ENCODE assay signal across 25 mouse cellular contexts in genomic region chr10:54749239-54749638, GRCm38 (mm10).
DNase-seq lines count a peak whose midpoint lies in the region; ATAC-seq and TF ChIP-seq lines count a peak whose summit lies in the region.
"Had no signal": no experiment of that assay in that cellular context is flagged by ENCODE, and none has a peak within 500 bp of the region (broad histone marks: within the 10 kb centered on the region; RNA-seq: fewer than 3 reads in every experiment).

No protein-coding gene starts in this region.

- TF ChIP-seq CTCF in hindbrain, postnatal 0 days (IDR thresholded peaks at IDR 0.05; ENCODE audit: low read depth) = no peak
- TF ChIP-seq CTCF in brain, embryonic 14.5 days (IDR thresholded peaks at IDR 0.05; ENCODE audit: borderline replicate concordance, extremely low read depth, insufficient read depth, insufficient read length) = no peak

- no peak overlapping the region for H3K4me3 ChIP-seq in hindbrain, postnatal 0 days (ENCODE audit: low read length)
- H3K4me3 ChIP-seq in hindbrain, embryonic 12.5 days = no peak overlapping the region
- no peak overlapping the region for H3K4me3 ChIP-seq in kidney, embryonic 15.5 days (replicated peaks)
- H3K4me3 ChIP-seq: embryonic facial prominence, embryonic 13.5 days; heart, embryonic 13.5 days; hindbrain, embryonic 15.5 days; liver, embryonic 13.5 days; neural tube, embryonic 15.5 days had no signal

- peak; percentile 3 for DNase-seq in cerebellum, postnatal 25 days
- peak; percentile 8 for DNase-seq in hindbrain, postnatal 0 days (ENCODE audit: low spot score)
- peak; percentile 45 for DNase-seq in brain, embryonic 14.5 days (ENCODE audit: low read depth)
- DNase-seq in layer of hippocampus, adult 9-11 months = peak; percentile 36
- DNase-seq: adrenal gland, postnatal 10 days; gastrocnemius, postnatal 10 days; heart, postnatal 10 days; kidney, adult 18-20 months; left cerebral cortex, postnatal 4 days; liver, embryonic 13.5 days; lung, adult 2 months; lung, postnatal 10 days; midbrain, embryonic 14.5 days; retina, postnatal 1 day; right cerebral cortex, postnatal 14 days; thymus, postnatal 4 days had no signal

- no peak overlapping the region for H3K4me2 ChIP-seq in hindbrain, postnatal 0 days (ENCODE audit: low read depth, low read length)
- no peak overlapping the region for H3K4me2 ChIP-seq in hindbrain, embryonic 12.5 days (replicated peaks)
- H3K4me2 ChIP-seq in kidney, embryonic 15.5 days = no peak overlapping the region
- H3K4me2 ChIP-seq: embryonic facial prominence, embryonic 13.5 days; heart, embryonic 13.5 days; hindbrain, embryonic 15.5 days; liver, embryonic 13.5 days; neural tube, embryonic 15.5 days had no signal

- no peak overlapping the region for H3K9ac ChIP-seq in hindbrain, postnatal 0 days (replicated peaks; ENCODE audit: low read length)
- no peak overlapping the region for H3K9ac ChIP-seq in hindbrain, embryonic 12.5 days
- no peak overlapping the region for H3K9ac ChIP-seq in kidney, embryonic 15.5 days
- H3K9ac ChIP-seq: embryonic facial prominence, embryonic 13.5 days; heart, embryonic 13.5 days; hindbrain, embryonic 15.5 days; liver, embryonic 13.5 days; neural tube, embryonic 15.5 days had no signal

- no peak for ATAC-seq in cerebellum, adult (ENCODE audit: insufficient number of reproducible peaks, low FRiP score, low TSS enrichment)
- ATAC-seq in hindbrain, postnatal 0 days = no peak
- ATAC-seq in hindbrain, embryonic 12.5 days (ENCODE audit: low FRiP score) = no peak
- ATAC-seq in kidney, embryonic 15.5 days (replicated peaks; ENCODE audit: low FRiP score) = no peak
- ATAC-seq: Patski had no signal

- H3K36me3 ChIP-seq in hindbrain, postnatal 0 days (ENCODE audit: insufficient read depth, low read length) = no peaks in the 10 kb centered on the region
- no peaks in the 10 kb centered on the region for H3K36me3 ChIP-seq in hindbrain, embryonic 12.5 days
- H3K36me3 ChIP-seq in kidney, embryonic 15.5 days = no peaks in the 10 kb centered on the region
- H3K36me3 ChIP-seq: embryonic facial prominence, embryonic 13.5 days; heart, embryonic 13.5 days; hindbrain, embryonic 15.5 days; liver, embryonic 13.5 days; neural tube, embryonic 15.5 days had no signal

- TF ChIP-seq POLR2A in brain, embryonic 14.5 days (IDR thresholded peaks at IDR 0.05; ENCODE audit: borderline replicate concordance, extremely low read depth, insufficient read depth, insufficient read length, poor library complexity, severe bottlenecking) = no peak

- no peaks in the 10 kb centered on the region for H3K27me3 ChIP-seq in hindbrain, postnatal 0 days (ENCODE audit: insufficient read depth, low read length)
- no peaks in the 10 kb centered on the region for H3K27me3 ChIP-seq in hindbrain, embryonic 12.5 days
- no peaks in the 10 kb centered on the region for H3K27me3 ChIP-seq in kidney, embryonic 15.5 days
- H3K27me3 ChIP-seq: embryonic facial prominence, embryonic 13.5 days; heart, embryonic 13.5 days; hindbrain, embryonic 15.5 days; liver, embryonic 13.5 days; neural tube, embryonic 15.5 days; Patski had no signal

- H3K9me3 ChIP-seq in hindbrain, postnatal 0 days (ENCODE audit: low read length) = no peaks in the 10 kb centered on the region
- H3K9me3 ChIP-seq in hindbrain, embryonic 12.5 days (replicated peaks) = no peaks in the 10 kb centered on the region
- no peaks in the 10 kb centered on the region for H3K9me3 ChIP-seq in kidney, embryonic 15.5 days (replicated peaks)
- H3K9me3 ChIP-seq: embryonic facial prominence, embryonic 13.5 days; heart, embryonic 13.5 days; hindbrain, embryonic 15.5 days; liver, embryonic 13.5 days; neural tube, embryonic 15.5 days had no signal

- H3K27ac ChIP-seq in hindbrain, postnatal 0 days = no peak overlapping the region
- H3K27ac ChIP-seq in hindbrain, embryonic 12.5 days = no peak overlapping the region
- no peak overlapping the region for H3K27ac ChIP-seq in kidney, embryonic 15.5 days
- H3K27ac ChIP-seq: embryonic facial prominence, embryonic 13.5 days; heart, embryonic 13.5 days; hindbrain, embryonic 15.5 days; liver, embryonic 13.5 days; macrophage; neural tube, embryonic 15.5 days had no signal

- WGBS in hindbrain, postnatal 0 days = 55% methylated on average over 2 of the region's 2 CpGs
- 77% methylated on average over 2 of the region's 2 CpGs for WGBS in hindbrain, embryonic 12.5 days
- 82% methylated on average over 2 of the region's 2 CpGs for WGBS in kidney, embryonic 15.5 days

- H3K4me1 ChIP-seq in hindbrain, postnatal 0 days (ENCODE audit: insufficient read depth, low read length) = no peaks in the 10 kb centered on the region
- no peaks in the 10 kb centered on the region for H3K4me1 ChIP-seq in hindbrain, embryonic 12.5 days
- no peaks in the 10 kb centered on the region for H3K4me1 ChIP-seq in kidney, embryonic 15.5 days
- H3K4me1 ChIP-seq: embryonic facial prominence, embryonic 13.5 days; heart, embryonic 13.5 days; hindbrain, embryonic 15.5 days; liver, embryonic 13.5 days; neural tube, embryonic 15.5 days had no signal
